Mouse (Mus musculus) lung, adult 2 months (tissue): ENCODE measurements around the gene Srgap1.

Experiments used
- CTCF ChIP-seq: fragments of 200-500 bp; IDR thresholded peaks from 2 replicates; pipeline ENCODE4 v1.5.1; 2011; ENCODE audit warnings: mild to moderate bottlenecking, low read length, control low read depth; ENCODE audit not compliant: insufficient read depth
- POLR2A ChIP-seq: fragments of 200-500 bp; IDR thresholded peaks from 2 replicates; pipeline ENCODE4 v1.6.1; 2011; ENCODE audit warnings: low read depth, mild to moderate bottlenecking, control low read depth, low read length, borderline replicate concordance; ENCODE audit errors: extremely low read depth

GRCm38 (mm10) chr10:121865503-121866239 is 181.4 kb downstream of the Srgap1 start:
- no peak for TF ChIP-seq POLR2A
- no peak for TF ChIP-seq CTCF
